ENCODE assay signal across 25 mouse cellular contexts in the genomic region with DNA sequence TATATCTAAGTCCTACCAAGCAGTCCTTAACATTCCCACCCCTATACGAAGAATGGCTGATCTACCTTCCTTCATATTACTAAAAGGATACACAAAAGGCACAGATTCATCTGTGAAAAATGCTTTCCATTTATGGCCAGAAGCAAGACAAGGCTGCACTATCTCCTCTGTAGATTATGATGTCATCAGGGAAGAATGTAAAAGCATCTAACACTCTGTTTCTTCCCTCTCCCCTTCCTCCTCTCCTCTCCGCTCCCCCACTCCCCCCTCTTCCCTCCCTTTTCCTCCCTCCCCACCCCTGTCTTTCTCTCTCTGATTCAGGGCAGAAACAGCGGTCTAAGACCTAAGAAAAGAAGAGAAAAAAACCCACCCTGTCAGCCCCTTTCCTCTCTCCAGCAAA. TPM values are rescaled to one million over a fixed set of nuclear protein-coding genes. Genes with fewer than 3 reads are reported as not detected.
"Had no signal": no experiment of that assay in that cellular context is flagged by ENCODE, and none has a peak within 500 bp of the region (broad histone marks: within the 10 kb centered on the region; RNA-seq: fewer than 3 reads in every experiment).

Gene 1700009N14Rik, plus strand, starts transcription at position 227 of the 400 bp plus-strand sequence.

- H3K4me3 ChIP-seq: lung, embryonic 15.5 days; midbrain, embryonic 10.5 days; midbrain, embryonic 12.5 days; myocyte; neural tube, embryonic 13.5 days; neural tube, embryonic 15.5 days had no signal

- DNase-seq: lung, adult 18-20 months; lung, postnatal 4 days; midbrain, embryonic 14.5 days; retina, postnatal 1 day; right cerebral cortex, adult 18-20 months; right cerebral cortex, postnatal 25 days; right cerebral cortex, postnatal 4 days; spleen, adult 18-20 months; thymus, adult 18-20 months; thymus, postnatal 14 days; thymus, postnatal 36 days had no signal

- H3K27me3 ChIP-seq: lung, embryonic 15.5 days; midbrain, embryonic 12.5 days; neural tube, embryonic 13.5 days; neural tube, embryonic 15.5 days had no signal

- H3K36me3 ChIP-seq: lung, embryonic 15.5 days; midbrain, embryonic 10.5 days; midbrain, embryonic 12.5 days; neural tube, embryonic 13.5 days; neural tube, embryonic 15.5 days had no signal

- H3K4me1 ChIP-seq: lung, embryonic 15.5 days; midbrain, embryonic 10.5 days; midbrain, embryonic 12.5 days; neural tube, embryonic 13.5 days; neural tube, embryonic 15.5 days had no signal

- H3K27ac ChIP-seq: liver, embryonic 14.5 days; lung, embryonic 15.5 days; midbrain, embryonic 10.5 days; midbrain, embryonic 12.5 days; neural tube, embryonic 13.5 days; neural tube, embryonic 15.5 days had no signal

RNA-seq across cellular contexts. Expression of gene 1700009N14Rik, which starts in this region (rescaled TPM):
- polyA plus RNA-seq: liver, embryonic 14.5 days; liver, embryonic 16.5 days; lung, embryonic 15.5 days; lung, postnatal 0 days; midbrain, embryonic 10.5 days; midbrain, embryonic 12.5 days; midbrain, embryonic 14.5 days; midbrain, embryonic 16.5 days; neural tube, embryonic 11.5 days; neural tube, embryonic 13.5 days; neural tube, embryonic 15.5 days; small intestine, adult 2 months; stomach, embryonic 14.5 days; thymus, postnatal 0 days had no signal
